Mouse (Mus musculus) CH12.LX (cell line): ENCODE data around the gene Cdkn2aipnl.

Experiments used
- CTCF ChIP-seq, 2 experiments: IDR thresholded peaks in 1 of 2; conservative IDR thresholded peaks in 1 of 2; 2 replicates each; pipeline ENCODE4 v1.5.1; 2011 to 2012; ENCODE audit warnings: low read depth in 2 of 2, low read length in 2 of 2, improper control_type of control experiment in 1 of 2, inconsistent platforms in 1 of 2, mild to moderate bottlenecking in 1 of 2, moderate library complexity in 1 of 2
- E2F4 ChIP-seq: IDR thresholded peaks from 2 replicates; pipeline ENCODE4 v1.6.1; 2011; ENCODE audit warnings: low read depth, low read length, improper control_type of control experiment; ENCODE audit not compliant: insufficient replicate concordance
- ELF1 ChIP-seq: IDR thresholded peaks from 2 replicates; pipeline ENCODE4 v1.6.1; 2014; ENCODE audit warnings: low read depth, mild to moderate bottlenecking, inconsistent platforms, low read length, improper control_type of control experiment
- EP300 ChIP-seq: IDR thresholded peaks from 2 replicates; pipeline ENCODE4 v1.6.1; 2011; ENCODE audit warnings: low read length, improper control_type of control experiment
- PAX5 ChIP-seq: IDR thresholded peaks from 2 replicates; pipeline ENCODE4 v1.6.1; 2012; ENCODE audit warnings: low read length, inconsistent platforms, mixed read lengths
- POLR2A ChIP-seq: IDR thresholded peaks from 2 replicates; pipeline ENCODE4 v1.6.1; 2011; ENCODE audit warnings: low read depth, mild to moderate bottlenecking, improper control_type of control experiment, low read length
- POLR2AphosphoS2 ChIP-seq: IDR thresholded peaks from 2 replicates; pipeline ENCODE4 v1.6.1; 2011; ENCODE audit warnings: low read depth, low read length, improper control_type of control experiment
- UBTF ChIP-seq: IDR thresholded peaks from 2 replicates; pipeline ENCODE4 v1.6.1; 2012; ENCODE audit warnings: low read depth, mild to moderate bottlenecking, inconsistent platforms, low read length, improper control_type of control experiment, moderate library complexity
- ZKSCAN1 ChIP-seq: IDR thresholded peaks from 2 replicates; pipeline ENCODE4 v1.6.1; 2012; ENCODE audit warnings: low read depth, inconsistent platforms, low read length, improper control_type of control experiment, borderline replicate concordance

DNA sequence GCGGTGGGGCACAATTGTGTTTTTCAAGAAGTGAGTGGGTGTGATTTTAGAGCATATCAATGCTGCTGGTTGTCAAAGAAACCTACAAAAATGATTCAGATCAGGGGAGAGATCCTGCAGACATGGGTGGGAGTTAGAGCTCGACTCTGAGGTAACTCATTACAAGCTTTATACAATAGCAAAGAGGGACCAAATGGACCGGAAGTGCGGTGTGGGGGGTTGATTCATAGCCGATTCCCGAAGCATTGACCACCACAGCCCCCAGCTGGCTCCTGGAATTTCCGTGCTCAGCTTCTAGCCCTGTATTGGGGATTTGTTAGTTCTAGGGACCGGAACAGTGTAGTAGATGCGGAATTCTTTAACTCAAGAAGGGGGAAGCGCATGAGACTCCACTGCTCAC is 33.9 kb downstream of the Cdkn2aipnl start:
- TF ChIP-seq EP300 (no peak), POLR2A (no peak), CTCF (conservative IDR thresholded peaks at IDR 0.05 in 1 of 2, IDR thresholded peaks at IDR 0.05 in 1 of 2; ENCODE audit: low read depth in 2 of 2, low read length in 2 of 2) (no peak), ELF1 (peak; percentile 52), UBTF (no peak), PAX5 (no peak), E2F4 (no peak), POLR2AphosphoS2 (no peak), ZKSCAN1 (no peak)
